Mouse (Mus musculus) embryonic facial prominence, embryonic 13.5 days (tissue): ENCODE measurements around the gene Nop16. TPM values are rescaled to one million over a fixed set of nuclear protein-coding genes. Genes with fewer than 3 reads are reported as not detected.
A peak's percentile ranks its signal among the peaks of the same experiment; 100 is the strongest.

Source experiments
- ATAC-seq: fragments of 200-750 bp; cut with Nextera tagmentation; 2 replicates; pipeline ENCODE4 v1.8.0; 2017; ENCODE audit warnings: low read depth; ENCODE audit not compliant: insufficient number of reproducible peaks, insufficient read depth, low FRiP score, low TSS enrichment
- H3K27ac ChIP-seq: fragments of 300-500 bp; sonication (generic); 2 replicates; pipeline ENCODE4 v1.5.1; 2015; ENCODE audit warnings: moderate library complexity, mild to moderate bottlenecking, inconsistent platforms
- H3K27me3 ChIP-seq: fragments of 300-500 bp; sonication (generic); 2 replicates; pipeline ENCODE4 v1.6.1; 2015; ENCODE audit warnings: mild to moderate bottlenecking, inconsistent platforms
- H3K36me3 ChIP-seq: fragments of 300-500 bp; sonication (generic); 2 replicates; pipeline ENCODE4 v1.6.1; 2015; ENCODE audit warnings: mild to moderate bottlenecking, inconsistent platforms
- H3K4me1 ChIP-seq: fragments of 300-500 bp; sonication (generic); 2 replicates; pipeline ENCODE4 v1.6.1; 2015; ENCODE audit warnings: inconsistent platforms
- H3K4me2 ChIP-seq: fragments of 300-500 bp; sonication (generic); 2 replicates; pipeline ENCODE4 v1.6.1; 2015; ENCODE audit warnings: moderate library complexity, mild to moderate bottlenecking, inconsistent platforms
- H3K4me3 ChIP-seq: fragments of 300-500 bp; sonication (generic); 2 replicates; pipeline ENCODE4 v1.5.1; 2015; ENCODE audit warnings: mild to moderate bottlenecking, inconsistent platforms
- H3K9ac ChIP-seq: fragments of 300-500 bp; sonication (generic); 2 replicates; pipeline ENCODE4 v1.6.1; 2015; ENCODE audit warnings: mild to moderate bottlenecking, inconsistent platforms
- H3K9me3 ChIP-seq: fragments of 300-500 bp; sonication (generic); 2 replicates; pipeline ENCODE4 v1.6.1; 2016; ENCODE audit warnings: inconsistent platforms
- whole genome bisulfite sequencing: fragments of 180-500 bp; shearing (Covaris S2); methylation state at CpG from one replicate; pipeline ENCODE4 v1.1.7; 2015; ENCODE audit warnings: mixed read lengths; 5-methylcytosine and 5-hydroxymethylcytosine counted together
- polyA plus RNA-seq: library from polyadenylated mRNA; unstranded; fragments of >200 nt; fragmentation: Nextera tagmentation; extraction: Ambion mirVana; gene quantifications from 2 replicates; pipeline ENCODE4 v1.2.1, GENCODE M21; 2015

Gene Nop16
- polyA plus RNA-seq, 1 experiment from 2014 or later, result 97.5 TPM

DNA sequence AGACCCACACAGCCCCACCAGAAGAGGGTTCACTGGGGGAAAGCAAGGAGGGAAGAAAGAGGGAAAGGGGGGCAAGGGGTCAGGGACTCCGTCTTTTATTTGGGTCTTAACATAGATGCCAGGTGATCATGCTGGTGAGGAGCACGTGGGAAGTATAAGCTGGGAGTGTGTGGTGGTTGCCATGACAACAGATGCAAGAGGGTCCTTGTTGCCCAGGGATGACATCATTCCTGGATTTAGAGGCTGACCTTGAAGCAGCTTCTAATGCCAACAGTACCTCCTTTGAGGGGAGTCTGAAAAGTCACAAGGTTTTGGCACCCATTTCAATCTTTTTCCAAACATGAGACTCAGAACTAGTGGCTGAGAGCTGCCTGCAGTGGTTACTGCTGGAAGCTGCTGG lies 18.3 kb downstream of the Nop16 start:
- ATAC-seq, result no peak

DNA sequence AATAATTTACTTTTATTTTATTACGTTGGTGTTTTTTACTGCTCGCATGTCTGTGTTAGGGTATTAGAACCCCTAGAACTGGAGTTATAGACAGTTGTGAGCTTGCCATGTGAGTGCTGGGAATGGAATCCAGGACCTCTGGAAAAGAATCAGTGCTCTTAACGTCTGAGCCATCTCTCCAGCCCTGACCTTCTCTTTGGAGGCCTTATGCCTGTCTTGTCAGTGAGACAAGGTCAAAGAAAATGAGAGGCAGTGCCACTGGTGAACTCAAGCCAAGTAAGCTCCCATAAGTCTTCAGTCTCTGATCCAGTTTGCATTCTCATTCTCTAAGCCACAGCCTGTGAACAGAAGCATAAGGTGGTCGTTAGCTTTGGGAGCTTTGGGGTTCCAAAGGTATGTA lies 19.2 kb downstream of the Nop16 start:
- H3K4me1 ChIP-seq, result peaks cover 4% of the 10 kb centered on the region
- no peak overlapping the region for H3K27ac ChIP-seq
- WGBS, result 75% methylated on average over 4 of the region's 4 CpGs
- no peak overlapping the region for H3K4me3 ChIP-seq
- 0 out of 2 replicates have a peak, but pooled peaks cover 5% of the 10 kb centered on the region for H3K27me3 ChIP-seq
- H3K4me2 ChIP-seq, result no peak overlapping the region
- no peak overlapping the region for H3K9ac ChIP-seq
- no peaks in the 10 kb centered on the region for H3K9me3 ChIP-seq
- no peaks in the 10 kb centered on the region for H3K36me3 ChIP-seq
- ATAC-seq, result no peak

More for the DNA sequence above, 18.3 kb downstream of the Nop16 start:
- Histone ChIP-seq H3K4me1 (peaks cover 12% of the 10 kb centered on the region), H3K27ac (no peak overlapping the region), H3K36me3 (peaks cover 1% of the 10 kb centered on the region; the same call in 1 of the 2 replicates), H3K4me2 (no peak overlapping the region), H3K4me3 (no peak overlapping the region), H3K9ac (no peak overlapping the region), H3K27me3 (0 out of 2 replicates have a peak, but pooled peaks cover 5% of the 10 kb centered on the region), H3K9me3 (no peaks in the 10 kb centered on the region)
- 44% methylated on average over 2 of the region's 2 CpGs for WGBS

DNA sequence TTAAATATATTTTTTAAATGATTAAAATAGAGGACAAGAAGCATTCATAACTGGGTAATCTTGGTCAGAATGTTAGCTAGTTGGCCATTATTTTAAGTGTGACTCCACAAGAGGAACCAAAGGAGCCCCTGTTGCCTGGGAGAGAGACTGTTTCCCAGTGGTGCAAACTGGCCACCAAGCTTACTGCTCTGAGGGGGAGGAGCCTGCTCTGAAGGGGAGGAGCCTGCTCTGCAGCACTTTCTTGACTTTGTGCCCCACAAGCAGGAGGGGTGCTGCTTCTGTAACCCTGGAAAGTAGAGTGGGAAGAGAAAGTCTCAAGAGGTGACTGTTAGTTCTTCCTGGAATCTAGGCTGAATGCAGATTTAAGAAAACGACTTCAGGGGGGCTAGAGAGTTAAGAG lies 20.6 kb downstream of the Nop16 start:
- WGBS, result 49% methylated on average over 1 of the region's 1 CpGs
- no peaks in the 10 kb centered on the region for H3K9me3 ChIP-seq
- peaks cover 6% of the 10 kb centered on the region for H3K4me1 ChIP-seq
- no peak overlapping the region for H3K4me2 ChIP-seq
- H3K4me3 ChIP-seq, result no peak overlapping the region
- H3K9ac ChIP-seq, result no peak overlapping the region
- H3K36me3 ChIP-seq, result no peaks in the 10 kb centered on the region
- ATAC-seq, result no peak
- H3K27me3 ChIP-seq, result 0 out of 2 replicates have a peak, but pooled peaks cover 5% of the 10 kb centered on the region
- H3K27ac ChIP-seq, result no peak overlapping the region

DNA sequence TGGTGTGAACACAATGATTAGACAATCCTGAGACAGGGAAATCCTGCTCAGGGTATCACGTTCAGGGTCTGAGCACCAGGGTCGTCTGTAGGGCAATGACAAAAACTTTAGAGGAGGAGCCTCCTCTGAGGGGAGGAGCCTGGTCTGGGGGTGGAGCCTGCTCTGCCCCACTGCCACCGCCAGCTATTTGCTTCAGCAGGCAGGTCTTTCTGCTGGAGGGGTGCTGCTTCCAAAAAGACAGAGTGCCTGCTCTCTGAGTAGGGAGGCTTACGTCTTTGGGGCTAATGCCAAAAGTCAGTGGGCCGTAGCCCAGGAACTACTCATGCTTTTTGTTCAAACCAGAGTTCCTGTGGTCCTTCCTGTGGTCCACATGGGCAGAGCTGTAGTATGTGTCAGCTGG lies 21.5 kb downstream of the Nop16 start:
- Histone ChIP-seq H3K4me2 (no peak overlapping the region), H3K4me1 (peaks cover 12% of the 10 kb centered on the region), H3K9me3 (no peaks in the 10 kb centered on the region), H3K9ac (no peak overlapping the region), H3K27ac (no peak overlapping the region), H3K36me3 (peaks cover 5% of the 10 kb centered on the region; the same call in 1 of the 2 replicates), H3K27me3 (no peaks in the 10 kb centered on the region), H3K4me3 (no peak overlapping the region)
- WGBS, result 39% methylated on average over 5 of the region's 5 CpGs
- no peak for ATAC-seq

DNA sequence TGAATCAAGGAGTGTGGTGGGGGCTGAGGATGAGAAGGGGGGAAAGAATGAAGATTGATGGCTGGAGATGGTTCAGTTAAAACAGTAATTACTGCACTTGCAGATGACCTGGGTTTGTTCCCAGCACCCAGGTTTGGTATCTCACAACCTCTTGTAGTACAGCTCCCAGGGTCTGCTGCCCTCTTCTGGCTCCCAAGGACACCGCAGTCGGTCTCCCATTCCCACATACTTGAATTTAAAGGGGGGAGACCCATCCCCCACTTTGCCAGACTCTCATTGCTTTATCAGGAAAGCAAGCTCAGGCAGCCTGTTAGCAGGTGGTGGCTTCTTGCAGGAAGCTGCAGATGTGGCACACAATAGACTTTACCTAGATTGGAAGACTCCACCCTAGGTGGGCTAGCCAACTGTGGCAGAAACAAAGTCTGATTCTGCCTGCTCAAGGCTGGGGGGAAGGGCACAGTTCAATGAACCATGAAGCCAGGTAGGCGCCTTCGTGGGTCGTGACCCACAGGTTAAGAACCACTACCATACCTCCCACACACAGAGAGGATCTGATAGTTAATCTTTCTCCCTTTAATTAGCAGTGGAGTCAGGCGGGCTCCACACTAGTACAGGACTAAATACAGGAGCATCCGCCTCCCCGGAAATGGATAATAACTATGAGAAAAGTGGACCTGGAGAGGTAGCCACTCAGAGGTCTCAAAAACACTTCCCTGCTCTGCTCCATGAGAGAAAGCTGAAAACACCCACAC lies 24.1 kb downstream of the Nop16 start:
- H3K36me3 ChIP-seq, result peaks cover 30% of the 10 kb centered on the region
- H3K9me3 ChIP-seq, result no peaks in the 10 kb centered on the region
- ATAC-seq, result peak; percentile 5; the same call in 1 of the 2 replicates
- peaks cover 12% of the 10 kb centered on the region for H3K4me1 ChIP-seq
- 0 out of 2 replicates have a peak overlapping the region, but pooled peaks have one; percentile 46 for H3K9ac ChIP-seq
- H3K27me3 ChIP-seq, result no peaks in the 10 kb centered on the region
- peak overlapping the region; percentile 98 for H3K4me3 ChIP-seq
- peak overlapping the region; percentile 90 for H3K4me2 ChIP-seq
- H3K27ac ChIP-seq, result no peak overlapping the region
- 40% methylated on average over 8 of the region's 8 CpGs for WGBS

DNA sequence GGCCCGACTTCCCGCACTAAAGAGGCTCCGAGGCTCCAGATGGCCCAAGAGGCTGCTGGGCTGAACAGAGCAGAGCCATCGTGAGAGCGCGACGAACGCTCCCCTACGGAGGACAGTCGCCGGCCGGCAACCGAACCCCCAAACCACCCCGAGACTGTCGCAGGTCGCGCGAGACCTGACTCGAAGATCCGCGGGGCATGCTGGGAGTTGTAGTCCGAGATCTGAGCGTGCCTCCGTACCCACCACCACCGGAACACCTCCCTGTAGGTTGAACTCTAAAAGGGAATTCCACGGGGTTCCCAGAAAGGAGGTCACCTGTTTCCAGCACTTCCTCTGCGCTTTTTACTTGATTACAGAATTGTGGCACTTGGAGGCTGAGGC lies 24.7 kb downstream of the Nop16 start, which contains the start of gene 4833439L19Rik:
4833439L19Rik (minus strand) TSS at position 235 of the 381 bp plus-strand sequence.
- no peaks in the 10 kb centered on the region for H3K9me3 ChIP-seq
- H3K4me1 ChIP-seq, result peaks cover 12% of the 10 kb centered on the region
- under 1% methylated on average over 27 of the region's 27 CpGs for WGBS
- peaks cover 36% of the 10 kb centered on the region for H3K36me3 ChIP-seq
- ATAC-seq, result peak; percentile 94
- peak within 1 kb of the TSS; percentile 98 for H3K4me3 ChIP-seq
- H3K27ac ChIP-seq, result peak within 1 kb of the TSS; percentile 76
- H3K4me2 ChIP-seq, result peak within 1 kb of the TSS; percentile 90
- no peaks in the 10 kb centered on the region for H3K27me3 ChIP-seq
- peak within 1 kb of the TSS; percentile 98 for H3K9ac ChIP-seq

DNA sequence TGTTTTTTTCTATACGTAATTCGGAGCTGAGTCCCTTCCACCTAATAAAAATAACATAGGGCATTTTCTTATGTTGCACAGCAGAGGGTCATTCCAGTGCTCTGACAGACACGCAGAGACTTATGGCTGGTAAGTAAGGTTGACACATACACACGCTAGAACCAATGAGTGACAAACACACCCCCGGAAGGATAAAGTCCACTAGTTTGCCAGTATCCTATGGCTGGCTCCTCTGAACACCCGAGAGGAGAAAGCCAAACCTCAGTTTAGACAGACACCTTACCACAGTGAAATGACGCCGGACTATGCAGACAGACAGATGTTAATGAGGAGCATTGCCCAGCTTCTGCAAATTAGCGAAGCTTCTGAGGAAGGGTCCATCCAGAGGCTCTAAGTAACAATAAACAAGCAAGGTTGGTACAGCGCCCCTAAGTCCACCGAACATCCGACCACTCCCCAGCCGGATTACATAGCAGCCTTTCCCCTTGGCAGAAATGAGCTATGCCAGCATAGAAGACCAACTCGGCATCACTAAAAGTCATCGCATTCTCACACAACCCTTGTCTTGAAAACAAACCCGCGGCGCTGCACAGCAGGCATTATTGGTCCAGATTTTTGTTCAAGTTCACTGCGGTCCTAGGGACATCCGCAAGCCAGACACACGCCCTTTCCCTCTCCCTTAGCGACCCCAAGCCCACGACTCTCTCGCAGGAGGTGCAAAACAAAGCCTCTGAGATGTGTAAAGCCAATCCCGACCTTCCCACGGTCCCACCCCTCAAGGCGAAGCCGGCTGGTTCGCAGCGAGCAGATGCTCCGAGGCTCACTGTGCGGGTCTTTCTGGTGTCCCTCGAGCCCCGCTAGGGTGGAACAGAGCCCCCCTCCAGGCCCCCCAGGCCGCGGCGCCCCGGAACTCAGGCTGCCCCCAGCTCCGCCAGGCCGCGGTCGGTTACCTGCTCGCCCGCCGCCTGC lies 25.4 kb downstream of the Nop16 start:
- Histone ChIP-seq H3K4me3 (peak overlapping the region; percentile 98), H3K4me1 (peaks cover 12% of the 10 kb centered on the region), H3K4me2 (peak overlapping the region; percentile 90), H3K9ac (peak overlapping the region; percentile 98), H3K27me3 (no peaks in the 10 kb centered on the region), H3K9me3 (no peaks in the 10 kb centered on the region), H3K27ac (peak overlapping the region; percentile 76), H3K36me3 (peaks cover 43% of the 10 kb centered on the region)
- ATAC-seq, result peak; percentile 44
- WGBS, result 11% methylated on average over 45 of the region's 45 CpGs

DNA sequence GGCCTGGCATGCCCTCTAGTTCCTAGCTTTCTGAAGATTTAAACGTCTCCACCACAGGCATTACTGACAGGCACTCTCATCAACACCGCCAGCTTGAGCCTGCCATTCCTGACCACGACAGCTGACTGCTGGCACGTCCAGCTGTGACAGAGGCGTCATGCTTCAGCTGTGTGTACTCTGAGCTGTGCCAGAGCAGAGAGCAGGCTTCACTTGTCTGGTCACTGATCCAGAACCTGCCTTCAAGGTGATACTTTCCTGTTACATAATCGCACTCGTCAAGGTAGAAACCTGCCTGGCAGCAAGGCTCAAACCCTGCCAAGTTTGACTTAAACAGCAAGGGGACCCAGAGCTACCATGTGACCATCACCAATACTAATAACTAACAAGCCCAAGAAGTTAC lies 27.3 kb downstream of the Nop16 start:
- no peaks in the 10 kb centered on the region for H3K27me3 ChIP-seq
- WGBS, result 80% methylated on average over 7 of the region's 7 CpGs
- H3K9ac ChIP-seq, result no peak overlapping the region
- no peak overlapping the region for H3K27ac ChIP-seq
- no peak for ATAC-seq
- H3K9me3 ChIP-seq, result no peaks in the 10 kb centered on the region
- peaks cover 12% of the 10 kb centered on the region for H3K4me1 ChIP-seq
- no peak overlapping the region for H3K4me3 ChIP-seq
- H3K4me2 ChIP-seq, result no peak overlapping the region
- H3K36me3 ChIP-seq, result peaks cover 62% of the 10 kb centered on the region

DNA sequence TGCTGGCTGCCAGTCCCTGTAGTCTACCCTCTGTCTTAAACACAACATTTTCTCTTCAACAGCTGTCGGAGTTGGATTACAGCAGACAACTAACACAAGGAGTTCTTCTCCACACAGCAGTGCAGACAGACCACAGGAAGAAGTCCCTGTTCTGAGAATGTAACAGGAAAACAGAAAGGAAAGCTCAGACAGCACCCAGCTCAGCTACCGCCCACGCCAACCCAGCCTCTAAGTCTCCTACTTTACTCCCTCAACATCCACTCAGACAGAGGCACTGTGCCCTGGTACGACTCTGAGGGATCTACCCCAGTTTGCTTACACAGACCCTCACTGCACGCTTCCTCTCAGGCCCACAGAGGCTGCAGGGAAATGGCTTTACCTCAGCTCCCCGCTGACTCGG lies 29.3 kb downstream of the Nop16 start:
- 91% methylated on average over 7 of the region's 7 CpGs for WGBS
- no peak for ATAC-seq
- H3K36me3 ChIP-seq, result peaks cover 82% of the 10 kb centered on the region

DNA sequence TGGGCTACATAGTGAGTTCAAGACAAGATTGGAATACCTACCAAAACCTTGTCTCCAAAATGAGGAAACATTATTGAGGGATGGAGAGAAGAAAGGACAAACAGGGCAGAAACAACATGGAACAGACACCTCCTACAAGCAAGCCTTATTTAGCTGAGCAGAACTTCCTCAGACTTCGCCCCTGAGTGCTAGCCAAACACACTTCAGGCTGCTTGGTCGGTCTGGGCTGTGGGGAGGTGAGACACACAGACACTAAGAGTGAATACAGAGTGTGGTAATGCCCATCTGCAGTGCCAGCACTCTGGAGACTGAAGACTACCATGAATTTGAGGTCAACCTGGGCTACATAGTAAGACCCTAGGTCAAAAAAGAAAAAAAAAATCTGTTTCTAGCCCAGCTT lies 30.2 kb downstream of the Nop16 start:
- 97% methylated on average over 2 of the region's 2 CpGs for WGBS

More for the DNA sequence above, 29.3 kb downstream of the Nop16 start:
- Histone ChIP-seq H3K4me2 (no peak overlapping the region), H3K4me1 (peaks cover 10% of the 10 kb centered on the region), H3K4me3 (no peak overlapping the region), H3K9me3 (no peaks in the 10 kb centered on the region), H3K9ac (no peak overlapping the region), H3K27me3 (no peaks in the 10 kb centered on the region), H3K27ac (no peak overlapping the region)

DNA sequence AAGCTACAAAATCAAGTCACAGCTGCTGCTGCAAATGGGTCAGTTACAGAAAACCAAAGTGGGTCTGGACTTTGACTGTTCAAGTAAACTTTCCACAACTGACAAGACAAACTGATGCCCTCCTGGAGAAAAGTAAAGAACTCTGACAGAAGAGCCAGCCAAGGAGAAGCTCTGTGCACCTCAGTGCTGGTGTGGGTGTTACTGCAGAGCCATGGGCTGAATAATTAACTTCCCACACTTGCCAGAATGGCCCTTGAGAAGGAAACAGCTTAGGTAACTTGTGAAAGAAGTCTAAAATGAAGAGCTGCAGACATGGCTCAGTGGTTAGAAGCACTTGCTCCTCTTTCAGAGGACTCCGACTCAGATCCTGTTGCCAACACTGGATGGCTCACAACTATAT lies 32.2 kb downstream of the Nop16 start:
- no peak overlapping the region for H3K9ac ChIP-seq
- 93% methylated on average over 1 of the region's 1 CpGs for WGBS
- no peaks in the 10 kb centered on the region for H3K9me3 ChIP-seq
- no peaks in the 10 kb centered on the region for H3K27me3 ChIP-seq
- no peak for ATAC-seq
- no peak overlapping the region for H3K4me3 ChIP-seq
- peaks cover 95% of the 10 kb centered on the region for H3K36me3 ChIP-seq
- H3K27ac ChIP-seq, result no peak overlapping the region
- H3K4me1 ChIP-seq, result no peaks in the 10 kb centered on the region
- no peak overlapping the region for H3K4me2 ChIP-seq

More for the DNA sequence above, 30.2 kb downstream of the Nop16 start:
- Histone ChIP-seq H3K4me1 (peaks cover 8% of the 10 kb centered on the region), H3K4me2 (no peak overlapping the region), H3K36me3 (peaks cover 89% of the 10 kb centered on the region), H3K27me3 (no peaks in the 10 kb centered on the region), H3K4me3 (no peak overlapping the region), H3K9ac (no peak overlapping the region), H3K27ac (no peak overlapping the region), H3K9me3 (no peaks in the 10 kb centered on the region)
- ATAC-seq, result no peak
